Mouse (Mus musculus) megakaryocyte-erythroid progenitor cell, adult 5-6 weeks (primary cell): ENCODE data around the gene Map6d1. TPM values are rescaled to one million over a fixed set of nuclear protein-coding genes. Genes with fewer than 3 reads are reported as not detected.

Experiments
- ATAC-seq: replicated peaks from 2 replicates; pipeline ENCODE4 v1.8.0; 2016; ENCODE audit warnings: mild to moderate bottlenecking, inconsistent platforms; ENCODE audit not compliant: severe bottlenecking, poor library complexity, low FRiP score, low TSS enrichment
- total RNA-seq, 2 experiments: library from RNA; stranded (forward) in 1 of 2; stranded (reverse) in 1 of 2; fragments of 200-1000, 215-1000 nt in 1 of 2; fragments of >200 nt in 1 of 2; fragmentation: Nextera tagmentation in 1 of 2; gene quantifications; 2 replicates each; pipeline ENCODE4 v1.2.3; 2014 to 2017

The Map6d1 gene
- total RNA-seq, 2 experiments from 2014 or later: not detected

DNA sequence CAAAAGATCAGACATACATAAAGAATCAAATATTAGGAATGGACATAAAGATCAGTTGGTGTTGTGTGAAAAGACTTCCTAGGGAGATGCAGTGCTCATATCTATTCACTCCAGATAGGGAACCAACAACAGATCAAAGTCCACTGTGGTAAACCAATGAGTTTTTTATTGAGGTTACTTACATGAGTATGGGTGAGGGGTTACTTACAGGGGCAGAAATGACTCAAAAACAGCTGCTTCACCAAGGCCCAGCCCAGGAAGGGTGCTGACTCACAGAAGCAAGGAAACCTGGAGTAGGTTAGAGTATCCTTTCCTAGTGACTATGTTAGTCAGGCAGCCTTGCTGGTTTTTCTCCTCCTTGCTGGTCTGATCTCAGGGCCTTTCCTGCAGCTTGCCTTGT lies 49.1 kb downstream of the Map6d1 start:
- ATAC-seq: no peak

- ATAC-seq: no peak
Measured at GRCm38 (mm10) chr16:20191161-20191882, 49.8 kb downstream of the Map6d1 start.

GRCm38 (mm10) chr16:20185368-20185767 lies 55.8 kb downstream of the Map6d1 start:
- ATAC-seq: no peak

Other genes with a start within 250 kb of the Map6d1 start
- 29.1 and 33.2 TPM in 2 replicates for gene Klhl24, start 143.8 kb downstream of the Map6d1 start, total RNA-seq (2014; fragmentation: Nextera tagmentation)
- gene Klhl24, start 143.8 kb downstream of the Map6d1 start, total RNA-seq (2017): 38.5 and 70.6 TPM in 2 replicates
- gene Yeats2, start 100.3 kb downstream of the Map6d1 start, total RNA-seq (2014; fragmentation: Nextera tagmentation): 35.9 and 67.2 TPM in 2 replicates
- gene Yeats2, start 100.3 kb downstream of the Map6d1 start, total RNA-seq (2017): 22.8 and 39.8 TPM in 2 replicates
- gene Parl, start 61.0 kb upstream of the Map6d1 start, total RNA-seq (2014; fragmentation: Nextera tagmentation): 59.2 and 60.9 TPM in 2 replicates
- 101 and 125 TPM in 2 replicates for gene Parl, start 61.0 kb upstream of the Map6d1 start, total RNA-seq (2017)
- gene Cyp2ab1, start 84.0 kb upstream of the Map6d1 start, total RNA-seq (2014; fragmentation: Nextera tagmentation): not detected in 2 replicates
- gene Cyp2ab1, start 84.0 kb upstream of the Map6d1 start, total RNA-seq (2017): not detected in 2 replicates
- gene Abcc5, start 185.0 kb upstream of the Map6d1 start, total RNA-seq (2014; fragmentation: Nextera tagmentation): 71.7 and 81.0 TPM in 2 replicates
- gene Abcc5, start 185.0 kb upstream of the Map6d1 start, total RNA-seq (2017): 29.2 and 40.1 TPM in 2 replicates